Mouse (Mus musculus) urinary bladder, postnatal 36 days (tissue): ENCODE measurements around the gene Pex11a.
A peak's percentile ranks its signal among the peaks of the same experiment; 100 is the strongest.
"Not testable (repeated sequence)": the region's sequence is repeated elsewhere in the genome, so short reads cannot be mapped to it uniquely, and the experiment has no call there.

Experiments
- DNase-seq, 2 experiments: peaks; one replicate each; pipeline ENCODE4 v3.0.0; 2022; ENCODE audit warnings: low spot score in 2 of 2, mixed read lengths in 1 of 2

Pex11a gene

GRCm38 (mm10) chr7:79742659-79743536 lies at the start of gene Pex11a, which contains the start of gene Wdr93:
TSS of gene Pex11a (minus strand) at chr7:79743131.
TSS of gene Wdr93 (plus strand) at chr7:79743163.
- DNase-seq = peak; percentile 63 to 82

- not testable (repeated sequence) for DNase-seq
Observed at GRCm38 (mm10) chr7:79789812-79790211, 46.9 kb upstream of the Pex11a start.

GRCm38 (mm10) chr7:79786295-79786694 lies 43.4 kb upstream of the Pex11a start:
- peak; percentile 60 to 65 for DNase-seq

GRCm38 (mm10) chr7:79782516-79782855 lies 39.6 kb upstream of the Pex11a start:
- no peak for DNase-seq

- DNase-seq = no peak
Observed at GRCm38 (mm10) chr7:79781826-79782515, 39.0 kb upstream of the Pex11a start.

DNA sequence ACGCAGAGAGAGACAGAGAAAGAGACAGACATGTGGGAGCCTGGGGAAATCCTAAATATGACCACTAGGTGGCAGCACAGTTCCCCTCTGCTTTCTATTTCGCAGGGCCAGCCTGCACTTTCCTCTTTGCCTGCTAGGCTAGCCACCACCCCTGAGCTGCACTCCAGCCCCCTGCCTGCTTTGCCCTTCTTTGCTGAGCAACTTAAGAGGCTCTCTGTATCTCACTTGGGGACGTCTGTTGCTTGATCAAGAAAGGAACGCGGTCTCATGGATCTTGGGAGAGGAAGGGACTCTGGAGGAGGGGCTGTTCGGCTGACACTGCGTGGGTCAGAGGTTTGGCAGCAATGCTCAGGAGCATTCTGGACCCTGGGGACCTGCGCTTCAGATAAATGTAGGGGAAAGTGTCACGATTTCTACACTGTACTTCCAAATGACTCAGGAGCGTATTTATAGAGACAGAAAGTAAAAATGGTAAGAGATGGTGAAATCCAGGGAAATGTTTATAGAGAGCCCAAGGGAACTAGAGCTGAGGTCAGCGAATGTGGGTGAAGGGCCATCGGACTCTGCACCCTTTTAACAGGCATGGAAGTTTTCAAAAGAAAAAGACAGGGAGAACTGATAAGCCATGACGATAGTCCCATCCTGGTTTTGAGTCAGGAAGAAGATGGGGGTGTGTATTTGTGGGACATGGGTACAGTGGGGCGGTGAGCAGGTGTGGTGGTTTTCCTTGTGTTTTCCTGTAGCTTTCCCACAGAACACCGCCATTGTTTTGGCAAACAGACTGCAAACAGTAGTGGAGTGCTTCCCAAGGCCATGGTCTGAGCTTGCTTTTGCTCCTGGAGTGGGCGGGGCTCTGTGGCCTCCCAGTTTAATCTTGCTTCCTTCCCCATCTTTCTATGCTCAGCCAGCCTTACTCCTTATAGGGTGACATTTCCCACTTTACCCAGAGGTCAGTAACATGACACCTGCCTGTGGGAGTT lies 38.0 kb upstream of the Pex11a start:
- peak; percentile 59 to 75 for DNase-seq

DNA sequence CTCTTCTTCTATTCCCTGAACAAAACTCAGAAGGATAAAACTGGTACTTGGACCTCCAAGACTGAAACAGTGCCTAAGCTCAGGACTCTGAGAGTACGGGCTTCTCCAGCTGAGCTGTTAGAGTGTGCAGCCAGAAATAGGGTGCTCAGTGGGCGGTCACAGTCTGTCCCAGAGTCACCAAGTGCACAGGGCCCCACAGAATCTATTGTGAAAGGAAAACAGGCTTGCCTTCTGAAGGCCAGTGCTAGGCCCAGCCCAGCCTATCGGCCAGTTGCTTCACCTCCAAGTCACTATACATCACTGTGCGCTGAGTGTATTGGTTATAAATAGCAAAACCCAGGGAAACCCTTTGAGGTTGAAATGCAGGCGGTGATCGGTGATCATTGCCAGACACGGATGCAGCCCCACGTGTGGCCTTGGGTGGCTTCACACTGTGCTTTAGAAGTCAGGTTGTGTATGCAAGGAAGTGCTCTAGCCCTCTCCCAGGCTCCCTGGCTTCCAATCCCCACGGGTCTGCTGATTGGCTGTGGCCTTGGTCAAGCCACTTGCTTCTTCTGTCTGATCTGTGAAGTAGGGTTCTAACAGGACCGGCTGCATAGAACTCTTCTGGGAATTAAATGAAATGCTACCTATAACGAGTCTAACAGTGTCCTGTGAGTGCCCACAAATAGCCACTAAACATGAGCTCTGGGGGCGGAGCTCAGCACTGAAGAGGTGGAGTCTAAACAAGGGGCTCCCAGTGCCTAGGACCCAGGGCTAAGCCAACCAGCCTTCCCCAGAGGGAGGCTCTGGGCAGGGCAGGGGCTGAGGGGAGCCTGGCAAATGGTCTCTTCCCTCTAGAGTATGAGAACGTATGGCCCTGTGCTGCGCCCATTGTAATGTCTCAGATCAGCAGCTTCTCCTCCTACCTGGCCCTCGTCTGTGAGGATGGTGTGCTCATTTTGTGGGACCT lies 28.9 kb upstream of the Pex11a start:
- no peak for DNase-seq

DNA sequence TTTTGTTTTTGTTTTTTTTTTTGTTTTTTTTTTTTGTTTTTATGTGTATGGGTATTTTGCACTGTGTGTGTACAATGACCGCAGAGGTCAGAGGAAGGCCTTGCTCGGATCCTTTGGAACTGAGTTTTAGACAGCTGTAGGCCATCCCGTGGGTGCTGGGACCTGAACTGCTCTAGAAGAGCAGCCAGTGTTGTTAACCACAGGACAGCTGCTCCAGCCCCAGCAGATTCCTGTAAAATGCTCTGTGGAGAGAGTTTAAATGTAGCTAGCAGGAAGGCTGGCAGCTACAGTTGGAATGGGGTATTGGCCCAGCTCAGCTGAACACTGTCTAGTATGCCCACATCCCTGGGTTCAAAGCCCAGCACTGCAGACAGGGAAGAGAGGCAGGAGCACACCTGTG lies 26.7 kb upstream of the Pex11a start:
- no peak for DNase-seq

DNA sequence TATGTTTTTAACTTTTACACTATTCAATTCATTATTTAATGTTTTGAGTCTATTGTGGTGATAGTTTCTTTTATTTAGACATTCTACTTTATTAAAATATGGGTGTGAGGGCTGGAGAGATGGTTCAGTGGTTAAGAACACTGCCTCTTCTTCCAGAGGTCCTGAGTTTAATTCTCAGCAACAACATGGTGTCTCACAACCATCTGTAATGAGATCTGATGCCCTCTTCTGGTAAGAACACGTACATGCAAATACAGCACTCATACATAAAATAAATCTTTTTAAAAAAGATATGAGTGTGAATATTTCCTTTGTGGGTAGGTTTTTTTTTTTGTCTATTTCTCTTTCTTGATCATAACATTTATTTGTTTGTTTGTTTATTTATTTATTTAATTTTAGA lies 23.1 kb upstream of the Pex11a start:
- DNase-seq = no peak

- no peak for DNase-seq
Observed at GRCm38 (mm10) chr7:79762106-79762505, 19.2 kb upstream of the Pex11a start.

- DNase-seq = no peak
Observed at GRCm38 (mm10) chr7:79761124-79761876, 18.4 kb upstream of the Pex11a start.

DNA sequence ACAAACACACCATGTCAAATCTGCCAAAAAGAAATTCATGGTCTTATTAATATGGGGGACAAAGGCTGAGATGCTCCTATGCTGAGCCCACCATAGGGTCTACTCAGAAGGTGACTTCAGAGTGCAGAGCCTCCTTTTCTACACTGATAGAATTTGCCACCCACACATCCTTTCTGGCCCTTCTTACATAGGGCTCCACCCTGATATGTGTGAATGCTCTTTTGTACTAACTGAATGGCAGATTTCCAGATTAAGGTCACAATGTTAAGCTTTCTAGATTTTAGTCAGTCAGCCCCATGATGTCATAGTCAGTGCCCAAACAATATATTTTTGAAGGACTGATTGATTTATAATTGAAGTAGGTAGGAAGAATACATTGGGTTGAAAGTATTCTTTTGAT lies 16.8 kb upstream of the Pex11a start:
- no peak for DNase-seq

DNA sequence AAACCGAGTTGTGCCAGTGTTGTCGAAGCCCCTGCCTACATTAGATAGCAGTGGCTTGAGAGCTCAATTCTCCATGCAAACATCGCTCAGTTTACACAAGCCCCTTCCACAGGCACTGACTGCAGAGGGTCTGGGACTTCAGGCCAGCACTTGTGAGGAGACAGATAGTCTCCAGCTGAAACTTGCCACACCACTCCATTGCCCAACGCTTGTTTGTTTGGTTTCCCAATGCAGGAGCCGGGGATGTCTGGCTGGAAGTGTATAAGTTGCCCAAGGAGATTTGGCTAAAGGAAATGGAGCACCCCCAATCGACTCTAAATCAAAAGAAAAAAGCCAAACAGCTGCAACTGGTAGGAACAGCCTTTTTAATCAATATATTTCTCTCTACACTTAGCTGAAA lies 15.2 kb upstream of the Pex11a start:
- peak in 1 of 2 experiments; percentile 58 for DNase-seq

- DNase-seq = no peak
Observed at GRCm38 (mm10) chr7:79756334-79756733, 13.4 kb upstream of the Pex11a start.

GRCm38 (mm10) chr7:79749511-79749910 lies 6.6 kb upstream of the Pex11a start:
- no peak for DNase-seq

GRCm38 (mm10) chr7:79747659-79748058 lies 4.7 kb upstream of the Pex11a start:
- no peak for DNase-seq

- no peak for DNase-seq
Observed at GRCm38 (mm10) chr7:79744585-79744984, 1.7 kb upstream of the Pex11a start.

DNA sequence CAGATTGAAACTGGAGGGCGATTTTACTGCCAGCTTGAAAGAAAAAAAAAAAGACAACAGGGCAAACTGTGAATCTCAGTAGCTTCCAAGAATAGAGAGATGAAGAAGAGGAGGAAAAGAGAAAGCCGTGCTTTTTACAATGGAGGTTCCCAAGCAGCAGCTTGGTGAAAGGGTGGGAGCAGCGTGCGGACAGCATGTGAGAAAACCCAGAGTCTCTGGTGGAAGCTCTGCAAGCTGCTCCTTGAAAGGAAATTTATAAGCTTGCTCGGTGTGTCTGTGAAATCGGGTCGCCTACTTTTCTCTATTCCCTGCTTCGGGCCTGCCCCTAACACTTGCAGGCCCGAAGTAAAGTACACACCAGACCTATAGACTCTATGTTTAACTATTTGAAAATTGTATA lies 1.1 kb upstream of the Pex11a start:
- DNase-seq = no peak

DNA sequence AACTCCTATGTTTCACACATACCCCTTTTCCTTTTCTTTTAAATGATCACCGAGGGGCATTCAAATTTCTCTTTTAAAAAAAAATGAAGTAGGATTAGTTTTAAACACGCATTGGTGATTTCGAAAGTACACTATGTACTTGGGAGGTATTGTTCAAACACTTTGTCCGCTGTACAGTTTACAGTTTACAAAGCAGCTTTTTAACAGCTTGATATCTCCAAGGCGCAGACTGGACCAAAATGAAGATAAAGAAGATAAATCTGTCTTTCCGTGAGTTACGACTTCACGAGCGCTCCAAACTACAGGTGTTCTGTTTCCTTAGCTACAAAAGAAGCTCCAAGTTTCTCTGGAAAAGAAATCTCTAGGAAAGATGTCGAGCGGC lies 663 bp downstream of the Pex11a start:
- no peak for DNase-seq

DNA sequence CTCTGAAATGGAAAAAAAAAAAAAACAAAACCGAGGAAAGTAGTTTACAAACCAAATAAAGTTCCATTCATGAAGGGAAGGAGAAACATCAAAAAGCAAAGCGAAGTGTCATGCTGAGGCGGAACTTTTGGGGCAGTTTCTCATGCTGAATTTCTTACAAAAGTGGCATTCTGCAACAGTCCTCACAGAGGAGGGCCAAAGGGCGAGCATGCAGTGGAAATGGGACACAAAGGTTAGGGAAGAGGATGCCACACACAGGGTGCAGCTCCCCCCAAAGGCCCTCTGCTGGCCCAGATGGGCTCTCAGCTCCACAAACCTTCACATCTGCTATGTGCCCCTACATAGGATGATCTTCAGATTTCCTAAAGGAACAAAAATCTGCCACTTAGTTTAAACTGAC lies 2.7 kb downstream of the Pex11a start:
- no peak for DNase-seq
